Mouse (Mus musculus) heart, adult 18-20 months (tissue): Measurements from ENCODE around the gene Ncapd2. TPM values are rescaled to one million over a fixed set of nuclear protein-coding genes. Genes with fewer than 3 reads are reported as not detected.

Experiments used
- DNase-seq, 2 experiments: peaks; one replicate each; pipeline ENCODE4 v3.0.0; 2021 to 2022; ENCODE audit warnings: mixed read lengths in 1 of 2
- total RNA-seq, 2 experiments: library from RNA; stranded (reverse); gene quantifications; 2 replicates each; pipeline ENCODE4 v1.2.3; 2021

The Ncapd2 gene
- total RNA-seq, 2 experiments from 2014 or later, result 12.2 to 15.6 TPM

DNA sequence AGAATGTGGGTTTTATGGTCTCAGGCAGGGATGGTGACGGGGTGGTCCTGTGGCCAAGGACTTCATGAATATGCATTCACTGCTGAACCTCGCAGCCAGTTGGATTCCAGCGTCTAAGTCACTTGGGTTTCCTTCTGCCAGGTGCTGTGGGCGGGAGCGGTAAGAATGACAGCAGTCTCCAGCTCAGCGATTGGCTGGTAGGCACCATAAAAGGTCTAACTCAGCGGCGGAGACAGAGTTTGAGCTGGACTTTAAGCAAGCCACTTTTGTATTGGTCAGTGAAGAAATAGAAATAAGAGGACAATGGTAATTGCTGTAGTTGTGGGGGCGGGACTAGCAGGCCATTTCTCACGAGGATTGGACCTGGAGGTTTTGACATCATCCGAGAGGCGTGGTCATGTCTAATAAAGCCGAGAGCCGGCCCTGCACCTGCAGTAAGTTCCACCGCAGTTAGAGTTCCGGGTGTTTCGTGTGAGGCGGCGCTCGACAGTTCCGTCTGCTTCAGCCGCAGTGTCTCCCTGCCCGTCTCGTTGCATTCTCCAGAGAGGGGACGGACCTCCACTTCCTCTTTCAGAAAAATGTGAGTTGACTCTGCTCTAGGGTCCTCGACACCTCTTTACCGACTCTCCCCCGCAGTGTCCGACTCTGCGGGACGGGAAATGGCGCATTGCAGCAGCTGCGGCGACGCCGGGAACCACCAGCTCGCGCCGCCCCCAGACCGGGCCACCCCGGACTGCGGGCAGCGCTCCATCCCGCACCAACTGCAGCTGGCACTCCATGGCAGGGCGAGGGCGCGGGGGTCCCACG, 23.9 kb upstream of the Ncapd2 start, which contains the start of gene Vamp1:
Gene Vamp1, plus strand, starts transcription at position 404 of the 807 bp plus-strand sequence.
- DNase-seq, result peak; percentile 96 to 97

DNA sequence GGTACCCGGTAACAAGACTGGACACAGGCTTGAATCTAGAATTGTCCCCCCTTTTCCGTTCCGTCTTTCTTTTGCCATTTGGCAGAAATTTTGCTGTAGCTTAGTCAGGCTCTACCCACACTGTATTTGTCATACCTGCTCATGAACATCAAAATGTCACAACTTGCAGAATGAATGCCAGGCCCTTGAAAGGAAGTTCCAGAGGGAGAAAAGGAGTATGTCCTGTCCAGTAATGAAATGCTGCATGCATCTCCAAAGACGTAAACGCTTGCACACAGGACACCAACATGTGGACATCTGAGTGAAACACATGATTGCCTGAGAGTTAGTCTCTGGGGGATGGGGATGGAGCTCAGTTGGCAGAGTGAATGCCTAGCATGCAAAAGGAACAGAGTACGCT, 22.2 kb upstream of the Ncapd2 start:
- no peak for DNase-seq

DNA sequence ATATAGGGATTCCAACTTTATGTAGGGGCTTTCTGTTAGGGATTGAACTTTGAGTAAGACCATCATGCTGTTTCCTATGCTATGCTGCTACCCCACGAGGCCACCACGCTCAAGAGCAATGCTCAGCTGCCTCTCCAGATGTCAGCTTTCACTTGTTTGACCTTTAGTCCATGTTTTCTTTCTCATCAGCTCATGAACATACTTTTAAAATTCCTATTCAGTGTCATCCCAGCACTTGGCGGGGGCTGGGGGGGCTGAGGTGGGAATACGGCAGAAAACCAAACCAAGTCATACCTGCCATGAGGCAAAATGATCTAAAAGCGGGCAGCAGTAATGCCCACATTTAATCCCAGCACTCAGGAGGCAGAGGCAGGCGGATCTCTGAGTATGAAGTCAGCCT, 21.6 kb upstream of the Ncapd2 start:
- DNase-seq, result no peak

DNA sequence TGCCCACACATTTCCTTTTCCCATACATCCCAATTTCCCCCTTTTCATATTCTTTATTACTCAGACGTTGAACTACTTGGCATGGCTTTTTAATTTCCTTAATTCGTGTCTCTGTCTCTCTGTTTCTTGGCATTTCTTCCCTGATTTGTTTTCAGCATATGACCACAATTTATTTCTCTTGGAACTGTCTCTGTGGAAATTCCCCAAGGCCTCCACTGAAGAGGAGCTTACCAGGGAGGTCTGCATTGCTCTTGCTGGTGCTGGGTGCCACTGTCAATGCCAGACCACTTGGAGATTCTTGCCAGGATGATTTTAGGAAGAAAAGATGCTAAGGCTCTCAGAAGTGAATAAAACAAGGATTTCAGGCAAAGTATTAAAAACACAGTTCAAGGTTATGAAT, 21.1 kb upstream of the Ncapd2 start:
- no peak for DNase-seq

DNA sequence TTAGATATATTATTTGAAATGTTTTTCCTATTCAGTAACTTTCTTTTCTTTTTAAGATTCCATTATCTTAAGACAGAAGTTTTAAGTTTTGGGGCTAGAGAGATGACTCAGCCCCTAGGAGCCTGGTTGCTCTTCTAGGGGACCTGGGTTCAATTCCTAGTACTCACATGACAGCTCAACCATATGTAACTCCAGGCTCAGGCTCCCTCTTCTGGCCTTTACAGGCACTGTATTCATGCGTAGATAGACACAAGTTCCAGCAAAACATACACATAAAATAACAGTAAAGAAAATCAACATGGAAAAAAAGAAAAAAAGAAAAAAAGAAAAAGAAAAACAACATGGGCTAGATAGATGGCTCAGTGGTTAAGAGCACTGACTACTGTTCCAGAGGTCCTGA, 18.9 kb upstream of the Ncapd2 start:
- DNase-seq, result no peak

DNA sequence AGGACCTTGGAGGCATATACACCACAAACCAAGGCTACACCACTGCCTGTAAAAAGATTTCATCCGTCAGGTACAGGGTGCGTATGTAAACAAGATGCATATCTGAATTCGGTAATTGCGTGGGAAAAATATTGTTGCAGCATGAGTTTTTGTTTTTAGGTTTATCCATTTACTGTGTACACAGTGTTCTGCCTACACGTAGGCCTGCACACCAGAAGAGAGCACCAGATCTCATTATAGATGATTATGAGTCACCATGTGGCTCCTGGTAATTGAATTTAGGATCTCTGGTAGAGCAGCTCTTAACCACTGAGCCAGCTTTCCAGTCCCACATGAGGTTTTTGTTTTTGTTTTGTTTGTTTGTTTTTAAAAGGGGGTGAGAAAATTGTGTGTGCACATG, 5.7 kb upstream of the Ncapd2 start:
- no peak for DNase-seq

DNA sequence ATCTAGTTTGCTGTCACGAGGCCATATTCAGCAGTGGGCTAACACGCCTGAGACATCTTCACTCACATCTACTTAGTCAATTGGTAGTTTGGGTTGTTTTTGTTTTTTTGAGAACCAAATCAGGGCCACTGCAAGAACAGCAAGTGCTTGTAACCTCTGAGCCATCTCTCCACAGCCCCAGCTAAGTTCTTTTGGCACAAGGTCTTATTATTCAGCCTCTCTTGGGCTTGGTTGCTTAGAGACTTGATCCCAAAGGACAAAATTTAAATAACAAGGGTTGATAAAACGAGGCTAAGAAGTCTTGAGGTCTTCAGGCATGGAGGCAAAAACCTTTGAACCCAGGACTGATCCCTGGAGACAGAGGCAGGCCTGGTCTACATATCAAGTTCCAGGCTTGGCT, 4.8 kb upstream of the Ncapd2 start:
- DNase-seq, result peak; percentile 21 to 59

DNA sequence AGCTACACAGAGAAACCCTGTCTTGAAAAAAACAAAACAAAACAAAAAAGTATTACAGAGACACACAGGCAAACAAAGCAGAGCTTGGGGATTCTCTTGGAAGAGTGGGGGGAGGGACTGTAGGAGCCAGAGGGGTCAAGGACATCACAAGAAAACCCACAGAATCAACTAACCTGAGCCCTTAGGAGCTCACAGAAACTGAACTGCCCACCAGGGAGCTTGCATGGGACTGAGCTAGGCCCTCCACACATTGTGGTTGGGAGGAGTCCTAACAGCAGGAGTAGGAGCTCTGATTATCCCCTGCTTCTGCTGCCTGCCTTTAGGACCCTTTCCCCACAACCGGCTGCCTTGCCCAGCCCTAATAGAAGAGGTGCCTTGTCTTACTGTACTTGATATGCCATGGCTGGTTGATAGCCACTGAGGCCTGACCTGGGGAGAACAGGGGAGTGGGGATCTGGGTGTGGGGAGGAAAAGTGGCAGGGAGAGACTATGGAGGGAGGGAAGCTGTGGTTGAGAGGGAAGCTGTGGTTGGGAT, 4.1 kb upstream of the Ncapd2 start:
- DNase-seq, result no peak

DNA sequence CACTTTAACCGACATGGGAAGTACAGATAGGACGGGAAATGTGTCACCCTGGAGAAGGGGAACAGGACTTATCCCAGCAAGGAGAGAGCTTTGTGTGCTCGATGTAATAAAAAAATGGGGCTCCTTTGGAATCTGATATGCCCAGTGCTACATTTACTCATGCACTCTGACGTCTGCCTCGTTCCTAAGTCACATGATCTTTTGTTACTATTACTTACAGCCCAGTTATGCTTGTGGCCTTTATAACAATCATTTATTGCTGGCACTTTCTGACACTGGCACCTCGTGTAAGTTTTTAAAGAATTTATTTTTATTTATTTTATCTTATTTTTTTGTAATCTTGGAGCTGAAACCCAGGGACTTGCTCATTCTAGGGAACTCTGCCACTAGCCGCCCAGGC, 1.9 kb upstream of the Ncapd2 start:
- DNase-seq, result no peak

DNA sequence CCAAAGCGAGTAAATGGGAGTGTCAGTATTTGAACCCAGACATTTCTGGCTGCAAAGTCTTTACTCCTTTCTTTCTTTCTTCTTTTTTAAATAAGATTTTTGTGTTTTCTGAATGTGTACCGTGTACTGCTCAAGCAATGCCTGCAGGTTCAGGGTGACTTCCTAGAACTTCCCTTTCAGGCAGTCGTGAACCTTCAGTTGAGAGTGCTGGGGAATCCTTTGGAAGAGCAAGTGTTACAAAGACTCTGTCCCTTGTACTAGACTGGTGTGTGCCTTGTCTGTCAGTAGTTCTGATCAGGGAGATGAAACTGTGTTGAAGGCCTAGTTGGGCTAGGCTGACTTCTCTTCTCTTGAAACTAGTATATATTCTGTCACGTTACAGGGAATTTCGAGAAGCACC, 1.3 kb upstream of the Ncapd2 start:
- no peak for DNase-seq

DNA sequence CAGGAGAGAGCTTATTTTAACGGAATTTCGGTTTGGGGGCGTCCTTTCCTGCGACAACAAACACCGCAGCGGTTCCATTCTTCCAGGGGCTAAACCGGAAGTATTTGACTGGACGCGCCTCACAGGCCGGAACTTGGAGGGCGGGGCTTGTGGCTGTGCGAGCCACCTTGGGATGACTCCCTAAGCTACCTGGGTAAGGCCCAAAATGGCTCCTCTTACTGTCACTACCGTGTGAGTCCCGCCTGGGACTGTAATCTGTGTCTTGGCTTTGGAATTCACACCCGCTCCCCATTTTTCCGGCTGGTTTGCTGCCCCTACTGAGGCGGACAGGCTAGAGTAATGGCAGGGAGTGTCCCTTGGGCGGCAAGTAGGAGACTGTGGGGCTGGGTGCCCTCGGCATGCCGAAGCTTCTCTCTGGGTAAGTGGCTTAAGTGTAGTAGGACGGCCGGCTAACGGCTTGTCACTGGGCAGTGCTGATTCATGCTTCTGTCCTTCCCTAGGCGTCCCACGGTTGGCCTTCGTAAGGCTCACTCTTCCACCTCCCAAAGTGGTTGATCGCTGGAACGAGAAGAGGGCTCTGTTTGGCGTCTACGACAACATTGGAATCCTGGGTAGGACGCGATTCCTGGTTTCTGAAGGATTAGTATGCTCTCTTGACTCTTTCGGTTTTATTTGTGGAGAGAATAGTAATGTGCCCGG, 664 bp upstream of the Ncapd2 start:
- DNase-seq, result peak; percentile 93 to 94

DNA sequence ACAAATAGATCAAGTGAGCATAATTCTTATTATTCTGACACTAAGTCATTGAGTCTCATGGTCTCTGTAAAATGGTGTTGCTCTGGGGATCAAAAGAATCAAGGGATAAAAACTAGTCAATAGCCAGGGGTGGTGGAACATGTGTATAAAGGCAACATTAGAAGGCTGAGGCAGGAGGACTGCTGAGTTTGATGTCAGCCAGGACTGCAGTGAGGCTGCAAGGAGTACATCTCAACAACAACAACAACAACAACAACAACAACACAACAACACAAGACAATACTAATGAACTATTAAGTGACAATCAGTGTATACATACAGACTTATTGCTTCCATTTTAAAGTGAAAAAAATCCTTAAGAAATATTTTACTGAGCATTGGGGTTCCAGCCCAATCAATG, 685 bp downstream of the Ncapd2 start:
- no peak for DNase-seq

DNA sequence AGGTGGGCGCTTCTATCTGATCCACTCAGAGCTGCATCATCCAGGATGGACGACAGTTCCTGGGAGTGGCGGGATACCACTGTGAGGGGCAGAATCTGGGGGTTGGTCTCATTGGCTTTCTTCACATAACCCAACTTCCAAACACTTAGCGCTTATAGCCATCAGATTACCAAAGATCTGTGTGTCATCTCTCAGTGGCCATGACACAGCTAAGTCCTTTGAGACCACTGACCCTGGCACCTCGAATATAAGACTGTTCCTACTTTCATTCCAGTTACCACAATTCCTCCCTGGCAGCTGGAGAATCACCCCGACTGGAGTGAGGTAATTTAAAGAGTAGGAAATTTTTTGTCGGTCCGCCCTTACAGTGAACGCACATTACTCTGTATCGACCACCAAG, 5.3 kb downstream of the Ncapd2 start:
- no peak for DNase-seq

DNA sequence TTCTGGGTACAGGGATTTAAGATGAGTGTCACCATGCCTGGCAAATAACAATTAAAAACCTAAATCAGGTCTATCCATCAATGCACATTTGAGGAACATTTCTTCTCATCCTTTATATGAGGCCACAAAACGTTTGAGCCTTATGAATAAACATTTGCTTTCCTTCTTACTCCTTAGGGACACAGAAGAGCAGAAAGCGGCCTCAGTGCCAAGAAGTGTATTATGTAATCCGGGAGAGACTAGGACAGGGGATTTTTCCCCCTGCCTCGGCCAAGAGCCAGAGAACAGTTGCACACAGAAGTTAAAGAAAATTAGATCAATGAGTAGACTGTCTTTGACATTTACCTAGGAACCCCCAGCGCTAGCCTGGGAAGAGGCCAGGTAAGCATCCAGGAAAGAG, 9.4 kb downstream of the Ncapd2 start:
- peak; percentile 41 to 48 for DNase-seq

DNA sequence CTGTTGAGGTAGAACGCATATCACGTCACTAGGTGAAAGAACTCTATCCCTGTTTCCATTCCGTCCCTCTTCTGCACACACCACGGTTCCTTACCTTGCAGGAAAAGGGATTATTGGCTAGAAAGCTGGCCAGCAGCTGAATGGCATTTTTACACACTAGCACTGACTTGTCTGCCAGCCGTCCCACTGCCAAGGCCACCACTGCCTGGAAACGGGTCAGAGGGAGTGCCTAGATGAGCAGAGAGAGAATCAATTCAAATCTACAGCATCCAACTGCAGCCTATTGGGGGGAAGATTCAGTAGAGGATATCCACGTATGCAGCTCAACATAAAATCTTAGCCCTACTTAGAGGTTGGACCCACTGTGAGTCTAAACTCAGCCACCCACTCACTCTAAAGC, 11.9 kb downstream of the Ncapd2 start:
- DNase-seq, result no peak

DNA sequence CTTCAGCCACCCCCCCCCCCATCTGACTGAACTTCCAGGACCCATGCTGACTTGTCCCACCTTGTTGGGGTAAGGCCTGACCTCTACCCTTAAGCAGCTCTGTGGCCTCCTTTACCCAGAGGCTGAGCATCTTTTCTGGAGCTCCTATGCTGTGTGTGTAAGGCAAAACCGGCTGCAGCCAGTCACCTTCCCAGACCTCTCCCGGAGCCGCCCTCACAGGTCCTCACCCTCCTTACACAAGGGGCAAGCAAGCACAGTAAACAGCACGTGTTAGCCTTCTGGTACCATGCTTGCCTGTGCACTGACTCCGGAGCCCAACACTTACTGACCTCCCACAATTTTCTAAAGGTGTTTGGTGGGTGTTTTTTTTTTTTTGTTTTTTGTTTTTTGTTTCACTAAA, 16.0 kb downstream of the Ncapd2 start:
- DNase-seq, result no peak

DNA sequence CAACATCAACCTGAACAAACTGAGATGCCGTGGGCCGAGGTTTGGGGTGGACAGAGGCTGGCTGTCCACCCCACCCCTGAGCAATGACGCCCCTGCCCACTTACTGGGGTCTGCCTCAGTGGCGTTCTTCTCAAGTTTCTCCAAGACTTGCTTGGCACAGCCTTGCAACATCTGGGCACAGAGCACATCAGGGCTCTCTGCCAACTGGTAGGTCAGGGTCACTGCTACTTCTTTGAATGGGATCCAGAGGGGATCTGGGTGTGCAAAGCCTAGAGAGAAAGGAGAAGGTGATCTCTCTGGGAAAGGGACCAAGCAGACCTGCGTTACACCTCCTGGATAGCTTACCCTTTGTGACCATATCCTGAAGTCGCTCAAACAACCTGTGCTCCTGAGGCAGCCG, 18.2 kb downstream of the Ncapd2 start:
- no peak for DNase-seq

DNA sequence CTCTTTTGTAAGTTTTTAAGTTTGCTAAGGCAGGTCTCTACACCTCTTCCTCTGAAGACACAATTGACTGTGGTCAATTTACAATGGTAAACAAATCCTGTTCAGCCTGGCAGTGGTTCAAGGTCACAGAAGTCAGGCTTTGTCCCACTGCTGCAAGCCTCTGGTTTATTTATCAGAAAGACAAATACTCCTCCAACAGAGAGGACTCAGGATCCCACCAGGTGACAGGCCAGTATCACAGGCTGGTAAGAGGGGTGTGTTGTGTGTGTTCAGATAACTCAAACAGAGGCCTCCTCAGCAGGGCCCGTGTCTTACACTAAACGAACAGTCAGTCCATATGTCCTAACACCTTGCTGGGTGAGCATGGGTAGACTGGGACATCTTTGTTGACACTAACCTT, 19.0 kb downstream of the Ncapd2 start:
- DNase-seq, result no peak

DNA sequence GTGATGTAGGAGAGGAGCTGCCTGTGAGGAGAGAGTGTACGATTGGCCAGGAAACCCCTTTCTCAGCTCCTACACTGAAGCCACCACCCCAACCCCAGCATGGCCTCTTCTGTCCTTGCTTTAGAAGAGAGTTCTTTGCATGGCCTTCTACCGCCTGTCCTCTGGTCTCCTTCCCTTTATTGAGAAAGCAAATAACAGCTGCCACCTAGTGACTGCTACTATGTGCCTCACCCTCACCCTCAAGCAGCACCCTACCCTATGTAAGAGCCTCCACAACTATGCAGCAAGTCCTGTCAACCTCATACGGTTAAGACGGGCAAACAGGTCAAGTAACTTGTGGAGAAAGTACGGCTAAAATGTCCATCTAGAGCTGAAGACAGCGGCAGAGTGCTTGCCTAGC, 21.3 kb downstream of the Ncapd2 start:
- DNase-seq, result peak; percentile 25 to 36

DNA sequence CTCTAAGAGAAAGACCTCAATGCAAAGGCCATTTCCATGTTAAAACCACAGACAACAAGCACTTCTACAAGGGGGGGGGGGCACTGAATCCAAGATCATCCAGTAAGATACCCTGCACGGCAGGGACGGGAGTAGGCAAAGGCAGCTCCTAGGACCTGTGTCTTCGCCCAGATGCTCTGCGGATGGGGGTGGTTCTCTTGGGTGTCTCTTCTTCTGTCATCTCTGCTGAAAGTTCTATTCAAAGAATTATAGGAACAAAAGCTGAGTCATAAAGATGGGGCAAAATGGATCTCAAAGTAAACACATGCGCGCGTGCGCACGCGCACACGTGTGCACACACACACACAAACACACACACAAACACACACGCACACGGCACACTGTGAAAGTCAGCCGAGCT, 23.4 kb downstream of the Ncapd2 start:
- no peak for DNase-seq

DNA sequence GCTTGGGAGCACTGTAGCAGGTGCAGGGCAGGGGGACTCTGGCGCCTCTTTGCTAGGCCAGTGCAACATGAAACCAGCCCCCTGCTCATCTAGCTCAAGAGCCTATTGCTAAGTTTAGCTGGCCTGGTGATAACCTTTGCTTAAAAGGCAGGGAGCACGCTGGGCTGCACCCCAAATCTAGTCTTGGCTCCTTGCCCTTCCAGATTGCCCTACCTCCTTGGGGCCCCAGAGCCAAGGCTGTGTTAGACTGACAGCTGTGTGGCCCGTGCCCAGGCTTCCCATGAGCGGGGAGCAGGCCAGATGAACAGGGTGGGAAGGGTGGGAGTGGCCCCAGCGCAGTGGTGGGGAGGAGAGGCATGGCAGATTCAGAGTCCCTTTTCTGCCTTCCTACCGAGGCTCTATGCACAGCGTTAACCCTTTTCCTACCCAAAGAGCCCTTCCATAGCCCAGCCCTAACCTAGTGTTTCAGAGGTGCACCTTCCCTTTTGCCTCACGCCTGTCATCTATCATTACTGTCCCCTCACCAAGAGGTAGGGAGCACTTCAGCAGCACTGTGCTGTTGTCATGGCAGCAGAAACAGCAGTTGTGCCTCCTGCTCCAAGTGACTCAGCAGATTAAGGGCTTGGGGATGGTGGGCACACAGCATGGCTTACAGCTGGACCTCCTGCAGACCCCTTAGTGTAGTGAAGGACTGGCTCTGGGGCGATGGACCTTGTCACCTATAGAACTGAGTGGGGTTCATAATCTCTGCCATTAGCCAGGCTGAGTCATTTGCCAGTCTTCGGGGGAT, 24.4 kb downstream of the Ncapd2 start:
- DNase-seq, result peak in 1 of 2 experiments; percentile 87

DNA sequence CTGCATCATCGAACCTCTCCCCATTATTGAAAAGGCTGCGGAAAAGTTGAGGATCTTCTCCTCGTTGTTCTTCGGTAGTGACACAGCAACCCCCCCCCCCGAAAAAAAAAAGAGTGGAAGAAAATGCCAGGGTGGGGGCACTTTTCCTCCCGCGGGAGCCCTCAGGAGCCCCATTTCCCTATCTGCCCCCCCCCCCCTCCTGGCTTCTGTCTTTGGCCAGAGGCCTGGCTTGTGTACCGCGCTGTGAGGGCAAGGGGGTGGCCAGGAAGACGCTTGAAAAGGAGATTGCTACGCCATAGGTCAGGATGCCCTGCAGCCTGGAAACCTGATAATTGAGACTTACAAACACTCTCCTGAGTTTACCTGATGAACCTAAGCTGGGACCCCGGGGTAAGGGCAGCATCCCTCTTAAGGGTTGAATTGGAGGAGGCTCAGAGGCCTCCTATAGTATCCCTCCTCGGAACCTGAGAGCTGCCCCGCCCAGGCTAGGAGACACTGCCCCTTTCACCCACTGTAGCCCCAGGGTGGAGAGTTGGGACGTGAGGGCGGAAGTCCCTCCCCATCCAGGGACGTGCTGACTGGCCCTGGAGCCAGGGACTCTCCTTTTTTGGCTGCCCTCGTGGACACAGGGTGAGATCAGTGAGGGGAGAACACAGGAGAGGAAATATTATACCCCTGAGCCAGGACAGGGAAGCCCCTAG, 25.3 kb downstream of the Ncapd2 start, which contains the start of gene Gapdh:
Gene Gapdh, minus strand, starts transcription at position 417 of the 701 bp plus-strand sequence.
- DNase-seq, result peak; percentile 93 to 96
